23 mouse cellular contexts compared by ENCODE assay signal in the genomic region with DNA sequence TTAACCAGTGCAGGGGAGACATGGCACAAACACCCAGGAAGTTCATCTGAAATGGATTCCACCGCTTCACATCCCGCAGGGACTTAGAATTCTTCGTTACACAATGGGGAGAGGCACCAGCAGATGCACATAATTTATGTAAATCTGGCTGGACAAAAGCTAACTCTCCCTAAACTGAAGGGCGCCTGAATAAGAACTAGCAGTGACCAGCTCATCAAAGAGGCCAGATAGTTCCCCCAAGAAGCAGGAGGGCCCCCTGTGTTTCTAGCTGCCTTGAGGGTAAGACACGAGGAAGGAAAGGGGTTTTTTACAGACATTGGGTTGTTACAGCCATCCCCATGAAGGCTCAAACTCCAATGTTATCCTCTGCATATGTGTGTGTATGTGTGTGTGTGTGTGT.
A peak's percentile ranks its signal among the peaks of the same experiment; 100 is the strongest.
DNase-seq lines count a peak whose midpoint lies in the region; ATAC-seq lines count a peak whose summit lies in the region.
"Had no signal": no experiment of that assay in that cellular context is flagged by ENCODE, and none has a peak within 500 bp of the region (broad histone marks: within the 10 kb centered on the region; RNA-seq: fewer than 3 reads in every experiment).

No protein-coding gene starts in this region.

- intact Hi-C loops in heart, postnatal 10 days (cut with DNase I): no loop called here

- 0 out of 2 replicates have a peak, but pooled peaks cover 4% of the 10 kb centered on the region for H3K9me3 ChIP-seq in heart, embryonic 13.5 days
- 0 out of 2 replicates have a peak, but pooled peaks cover 4% of the 10 kb centered on the region for H3K9me3 ChIP-seq in neural tube, embryonic 12.5 days
- H3K9me3 ChIP-seq in neural tube, embryonic 15.5 days (replicated peaks): no peaks in the 10 kb centered on the region
- H3K9me3 ChIP-seq in midbrain, embryonic 15.5 days: no peaks in the 10 kb centered on the region
- H3K9me3 ChIP-seq in embryonic facial prominence, embryonic 10.5 days: no peaks in the 10 kb centered on the region
- H3K9me3 ChIP-seq: embryonic facial prominence, embryonic 15.5 days; G1E; neural tube, embryonic 13.5 days had no signal

- H3K9ac ChIP-seq in heart, embryonic 13.5 days: no peak overlapping the region
- H3K9ac ChIP-seq in neural tube, embryonic 12.5 days: no peak overlapping the region
- H3K9ac ChIP-seq in neural tube, embryonic 15.5 days (replicated peaks): no peak overlapping the region
- no peak overlapping the region for H3K9ac ChIP-seq in midbrain, embryonic 15.5 days
- H3K9ac ChIP-seq: embryonic facial prominence, embryonic 15.5 days; heart, embryonic 12.5 days; liver, embryonic 14.5 days; neural tube, embryonic 13.5 days had no signal

- H3K27me3 ChIP-seq in heart, embryonic 13.5 days (replicated peaks): no peaks in the 10 kb centered on the region
- H3K27me3 ChIP-seq in neural tube, embryonic 12.5 days (replicated peaks): no peaks in the 10 kb centered on the region
- no peaks in the 10 kb centered on the region for H3K27me3 ChIP-seq in neural tube, embryonic 15.5 days (replicated peaks)
- H3K27me3 ChIP-seq in midbrain, embryonic 15.5 days (replicated peaks): no peaks in the 10 kb centered on the region
- H3K27me3 ChIP-seq in embryonic facial prominence, embryonic 10.5 days (replicated peaks; ENCODE audit: low read depth, poor library complexity, severe bottlenecking): no peaks in the 10 kb centered on the region
- H3K27me3 ChIP-seq: embryonic facial prominence, embryonic 15.5 days; heart, embryonic 12.5 days; neural tube, embryonic 13.5 days had no signal

- 0 out of 2 replicates have a peak, but pooled peaks cover 3% of the 10 kb centered on the region for H3K36me3 ChIP-seq in heart, embryonic 13.5 days
- H3K36me3 ChIP-seq in neural tube, embryonic 12.5 days: no peaks in the 10 kb centered on the region
- no peaks in the 10 kb centered on the region for H3K36me3 ChIP-seq in neural tube, embryonic 15.5 days
- H3K36me3 ChIP-seq in midbrain, embryonic 15.5 days (replicated peaks): no peaks in the 10 kb centered on the region
- no peaks in the 10 kb centered on the region for H3K36me3 ChIP-seq in embryonic facial prominence, embryonic 10.5 days (replicated peaks)
- H3K36me3 ChIP-seq: embryonic facial prominence, embryonic 15.5 days; G1E; heart, embryonic 12.5 days; neural tube, embryonic 13.5 days had no signal

- H3K4me2 ChIP-seq in heart, embryonic 13.5 days: no peak overlapping the region
- H3K4me2 ChIP-seq in neural tube, embryonic 12.5 days (replicated peaks): no peak overlapping the region
- H3K4me2 ChIP-seq in neural tube, embryonic 15.5 days: no peak overlapping the region
- H3K4me2 ChIP-seq in midbrain, embryonic 15.5 days: no peak overlapping the region
- H3K4me2 ChIP-seq: embryonic facial prominence, embryonic 15.5 days; heart, embryonic 12.5 days; neural tube, embryonic 13.5 days had no signal

- WGBS in heart, embryonic 13.5 days: 77% methylated on average over 5 of the region's 5 CpGs
- 18% methylated on average over 5 of the region's 5 CpGs for WGBS in neural tube, embryonic 12.5 days
- 18% methylated on average over 5 of the region's 5 CpGs for WGBS in neural tube, embryonic 15.5 days
- WGBS in midbrain, embryonic 15.5 days: 13% methylated on average over 5 of the region's 5 CpGs
- 43% methylated on average over 5 of the region's 5 CpGs for WGBS in embryonic facial prominence, embryonic 10.5 days

- H3K27ac ChIP-seq in heart, embryonic 13.5 days (replicated peaks): 0 out of 2 replicates have a peak overlapping the region, but pooled peaks have one; percentile 31
- H3K27ac ChIP-seq in neural tube, embryonic 12.5 days: no peak overlapping the region
- no peak overlapping the region for H3K27ac ChIP-seq in neural tube, embryonic 15.5 days (replicated peaks)
- H3K27ac ChIP-seq in midbrain, embryonic 15.5 days: no peak overlapping the region
- H3K27ac ChIP-seq in embryonic facial prominence, embryonic 10.5 days (replicated peaks): no peak overlapping the region
- H3K27ac ChIP-seq: embryonic facial prominence, embryonic 15.5 days; liver, embryonic 14.5 days; macrophage; neural tube, embryonic 13.5 days had no signal

- no peak for ATAC-seq in heart, embryonic 13.5 days (ENCODE audit: extremely low read depth, insufficient number of reproducible peaks, low FRiP score, low TSS enrichment)
- peak; percentile 26; the same call in 1 of the 2 replicates for ATAC-seq in neural tube, embryonic 12.5 days (ENCODE audit: low FRiP score, low read depth)
- no peak for ATAC-seq in neural tube, embryonic 15.5 days (ENCODE audit: low FRiP score)
- ATAC-seq in midbrain, embryonic 15.5 days (replicated peaks): peak; percentile 21; the same call in 1 of the 2 replicates
- ATAC-seq: inflammation-experienced regulatory T-cells, adult 6 months had no signal

- peaks cover 57% of the 10 kb centered on the region for H3K4me1 ChIP-seq in heart, embryonic 13.5 days
- peaks cover 31% of the 10 kb centered on the region for H3K4me1 ChIP-seq in neural tube, embryonic 12.5 days
- peaks cover 19% of the 10 kb centered on the region for H3K4me1 ChIP-seq in neural tube, embryonic 15.5 days
- H3K4me1 ChIP-seq in midbrain, embryonic 15.5 days: peaks cover 31% of the 10 kb centered on the region
- H3K4me1 ChIP-seq in embryonic facial prominence, embryonic 10.5 days: peaks cover 16% of the 10 kb centered on the region
- H3K4me1 ChIP-seq: embryonic facial prominence, embryonic 15.5 days had no signal

- no peak for DNase-seq in heart, postnatal 10 days
- DNase-seq in embryo, embryonic 10.5 days (ENCODE audit: low spot score): peak; percentile 61
- DNase-seq in embryonic facial prominence, embryonic 10.5 days (ENCODE audit: low spot score): no peak
- DNase-seq in cerebellum, postnatal 4 days (ENCODE audit: low spot score in 2 of 2): no peak
- DNase-seq: cerebellum, adult 8-10 months; heart, adult 11 months; heart, postnatal 36 days; kidney, adult 2 months; kidney, postnatal 10 days; layer of hippocampus, postnatal 36 days; thymus, postnatal 25 days had no signal

- H3K4me3 ChIP-seq in heart, embryonic 13.5 days: no peak overlapping the region
- H3K4me3 ChIP-seq in neural tube, embryonic 12.5 days: no peak overlapping the region
- no peak overlapping the region for H3K4me3 ChIP-seq in neural tube, embryonic 15.5 days (replicated peaks)
- no peak overlapping the region for H3K4me3 ChIP-seq in midbrain, embryonic 15.5 days
- no peak overlapping the region for H3K4me3 ChIP-seq in embryonic facial prominence, embryonic 10.5 days
- H3K4me3 ChIP-seq: embryonic facial prominence, embryonic 15.5 days; gastrocnemius, adult 2 months; heart, embryonic 12.5 days; neural tube, embryonic 13.5 days had no signal

Comparison
In these comparisons a context has a peak if more than half of its experiments do, and no peak if none do; other contexts are left out.
1. ATAC-seq: peak in neural tube, embryonic 12.5 days (single experiment) and midbrain, embryonic 15.5 days (single experiment); none in heart, embryonic 13.5 days (single experiment) and neural tube, embryonic 15.5 days (single experiment).